Mouse (Mus musculus) brain, embryonic 18.5 days (tissue): ENCODE results near the gene Ccnd3.
"Not testable (repeated sequence)": the region's sequence is repeated elsewhere in the genome, so short reads cannot be mapped to it uniquely, and the experiment has no call there.

ENCODE experiments used
- DNase-seq: peaks from one replicate; pipeline ENCODE4 v3.0.0-alpha.2; 2012; ENCODE audit warnings: low read depth, low spot score

Ccnd3 gene

GRCm38 (mm10) chr17:47618556-47619311, 113.9 kb downstream of the Ccnd3 start:
- no peak for DNase-seq

DNA sequence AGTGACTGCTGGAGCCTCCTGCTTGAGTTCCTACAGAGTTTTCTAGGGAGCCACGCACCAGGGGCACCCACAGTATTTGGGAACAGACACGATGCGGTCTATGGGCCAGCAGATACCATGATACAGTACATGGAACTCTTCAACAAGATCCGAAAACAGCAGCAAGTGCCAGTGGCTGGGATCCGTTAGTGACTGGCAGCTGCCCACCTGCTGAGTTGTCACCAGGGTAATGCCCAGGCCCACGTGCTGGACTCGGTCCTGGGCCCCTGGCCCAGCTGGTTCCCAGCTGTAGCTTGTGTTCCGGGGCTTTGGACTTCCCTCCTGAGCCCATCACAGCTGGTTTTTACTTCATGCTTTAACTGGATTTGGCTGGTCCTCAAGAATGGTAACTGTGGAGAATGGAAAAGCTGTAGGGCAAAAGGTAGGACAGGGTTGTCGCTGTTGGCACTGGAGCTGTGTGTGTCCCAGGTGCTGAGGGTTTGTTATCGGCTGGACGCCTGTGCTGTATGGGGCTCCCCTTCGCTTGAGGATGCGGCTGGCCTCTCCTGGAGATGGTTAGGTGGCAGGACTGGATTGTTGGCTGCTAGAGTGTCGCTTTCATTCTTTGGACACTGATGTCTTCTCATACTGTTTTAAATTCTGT, 118.2 kb downstream of the Ccnd3 start:
- DNase-seq, result no peak

DNA sequence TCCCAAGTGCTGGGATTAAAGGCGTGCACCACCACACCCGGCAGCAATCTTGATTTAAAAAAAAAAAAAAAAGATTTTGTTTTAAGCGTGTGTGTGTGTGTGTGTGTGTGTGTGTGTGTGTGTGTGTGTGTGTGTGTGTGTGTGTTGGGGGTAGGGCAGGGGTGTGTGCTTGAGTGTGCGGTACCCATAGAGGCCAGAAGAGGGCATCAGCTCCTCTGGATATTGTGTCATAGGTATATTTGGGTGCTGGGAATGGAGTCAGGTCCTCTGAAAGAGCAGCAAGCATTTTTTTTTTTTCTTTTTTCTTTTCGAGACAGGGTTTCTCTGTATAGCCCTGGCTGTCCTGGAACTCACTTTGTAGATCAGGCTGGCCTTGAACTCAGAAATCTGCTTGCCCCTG, 119.7 kb downstream of the Ccnd3 start:
- not testable (repeated sequence) for DNase-seq

GRCm38 (mm10) chr17:47625088-47625487, 120.2 kb downstream of the Ccnd3 start:
- DNase-seq, result no peak

DNA sequence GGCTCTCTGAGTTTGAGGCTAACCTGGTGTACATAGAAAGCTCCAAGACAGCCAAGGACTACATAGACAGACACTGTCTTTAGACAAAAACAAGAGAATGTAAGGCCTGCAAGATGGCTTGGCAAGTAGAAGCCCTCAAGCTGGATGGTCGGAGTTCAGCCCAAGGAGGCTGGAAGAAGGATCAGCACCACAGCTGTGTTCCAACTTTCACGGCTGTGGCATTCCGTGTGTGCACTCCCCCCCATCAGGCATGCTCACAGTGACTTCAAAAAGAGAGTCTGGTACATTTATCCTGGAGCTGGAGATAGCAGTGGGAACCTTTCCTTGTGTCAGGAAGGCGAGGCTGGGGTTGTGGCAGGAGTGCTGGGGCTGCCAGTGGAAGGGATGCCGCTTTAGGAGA, 121.2 kb downstream of the Ccnd3 start:
- no peak for DNase-seq

- DNase-seq, result no peak
Observed at GRCm38 (mm10) chr17:47627791-47628190, 122.9 kb downstream of the Ccnd3 start.

DNA sequence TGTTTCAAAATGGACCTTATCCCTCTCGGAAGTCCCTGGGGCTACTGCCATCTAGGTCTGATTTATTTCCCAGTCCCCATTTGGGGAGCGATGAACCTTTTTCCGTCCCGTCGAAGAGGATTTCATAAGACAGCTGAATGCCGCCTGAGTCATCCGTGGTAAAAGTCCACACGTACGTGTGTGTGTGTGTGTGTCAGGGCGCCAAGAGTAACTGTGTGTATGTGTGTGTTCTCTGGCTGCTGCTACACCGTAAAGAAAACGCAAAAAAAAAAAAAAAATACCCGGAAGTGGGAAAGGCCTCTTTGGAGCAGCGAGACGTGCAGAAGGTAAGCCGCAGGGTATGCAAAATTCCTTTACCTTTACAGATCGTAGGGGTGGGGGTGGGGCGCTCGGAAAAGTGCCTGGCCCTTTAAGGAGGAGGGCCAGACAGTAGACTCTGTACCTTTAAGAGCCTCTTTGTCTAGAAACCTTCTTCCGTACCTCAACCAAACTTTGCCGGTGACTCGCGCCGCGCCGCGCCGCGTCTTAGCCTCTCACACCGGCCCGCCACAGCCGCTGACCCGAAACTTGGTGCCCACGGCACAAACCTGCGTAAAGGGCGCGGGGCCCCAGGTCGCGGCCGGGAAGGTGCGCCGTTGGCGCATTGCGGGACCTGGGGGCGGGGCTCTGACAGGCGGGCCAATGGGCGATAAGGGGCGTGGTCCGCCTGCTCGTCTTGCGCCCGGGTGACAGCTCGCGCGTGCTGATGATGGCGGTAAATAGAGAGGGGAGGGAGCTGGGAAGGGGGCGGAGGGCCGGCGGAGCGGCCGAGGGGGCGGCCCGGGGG, 124.2 kb downstream of the Ccnd3 start:
- peak; percentile 89 for DNase-seq

- no peak for DNase-seq
Observed at GRCm38 (mm10) chr17:47629717-47630677, 125.1 kb downstream of the Ccnd3 start.

GRCm38 (mm10) chr17:47630678-47631065, 125.8 kb downstream of the Ccnd3 start, which contains the start of gene Usp49:
TSS of gene Usp49 (plus strand) at chr17:47630690.
- no peak for DNase-seq

- DNase-seq, result no peak
Observed at GRCm38 (mm10) chr17:47632181-47632840, 127.5 kb downstream of the Ccnd3 start.

GRCm38 (mm10) chr17:47633999-47634770, 129.3 kb downstream of the Ccnd3 start:
- DNase-seq, result no peak

DNA sequence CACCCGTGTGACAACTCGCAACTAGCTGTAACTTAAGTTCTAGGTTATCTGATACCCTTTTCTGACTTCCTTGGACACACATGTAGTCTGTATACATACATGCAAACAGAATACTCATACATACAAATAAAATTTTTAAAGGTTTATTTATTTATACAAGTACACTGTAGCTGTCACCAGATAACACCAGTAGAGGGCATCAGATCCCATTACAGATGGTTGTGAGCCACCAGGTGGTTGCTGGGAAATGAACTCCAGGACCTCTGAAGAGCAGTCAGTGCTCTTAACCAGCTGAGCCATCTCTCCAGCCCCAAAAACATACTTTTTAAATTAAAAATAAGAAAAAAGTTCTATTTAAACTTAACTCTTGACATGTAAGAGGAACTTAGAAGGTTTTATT, 138.1 kb downstream of the Ccnd3 start:
- DNase-seq, result no peak

DNA sequence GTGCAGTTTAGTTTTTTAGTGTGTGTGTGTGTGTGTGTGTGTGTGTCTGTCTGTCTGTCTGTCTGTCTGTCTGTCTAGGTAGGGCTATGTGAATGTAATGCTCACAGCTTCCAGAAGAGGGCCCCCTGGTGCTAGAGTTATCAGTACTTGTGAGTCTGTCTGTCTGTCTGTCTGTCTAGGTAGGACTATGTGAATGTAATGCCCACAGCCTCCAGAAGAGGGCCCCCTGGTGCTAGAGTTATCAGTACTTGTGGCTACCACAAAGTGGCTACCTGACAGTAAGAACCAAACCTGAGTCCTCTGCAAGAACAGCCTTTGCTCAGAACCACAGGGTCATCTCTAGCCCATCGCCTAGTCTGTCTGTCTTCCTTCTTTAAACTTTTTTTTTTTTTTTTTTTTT, 141.8 kb downstream of the Ccnd3 start:
- DNase-seq, result no peak

DNA sequence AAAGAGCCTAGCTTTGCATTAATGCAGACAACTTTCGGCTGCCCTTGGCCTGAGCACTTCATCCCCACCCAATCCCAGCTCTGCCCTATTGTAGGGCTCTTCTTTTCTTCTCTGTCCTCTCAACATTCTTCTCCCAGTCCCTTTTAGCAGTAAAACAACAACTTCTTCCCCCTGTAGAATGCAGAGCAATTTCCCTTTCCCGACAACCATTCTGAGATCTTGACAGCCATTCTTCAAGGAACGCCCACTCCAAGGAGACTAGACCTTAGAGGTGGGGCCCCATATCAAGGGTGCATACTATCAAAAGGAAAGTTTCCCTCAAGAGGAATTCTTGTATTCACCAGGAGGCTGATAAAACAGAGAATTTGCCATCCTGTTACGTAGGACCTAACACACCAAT, 144.1 kb downstream of the Ccnd3 start:
- no peak for DNase-seq
